Mouse (Mus musculus): Measurements from ENCODE around the gene Olfr213. TPM values are rescaled to one million over a fixed set of nuclear protein-coding genes. Genes with fewer than 3 reads are reported as not detected.

The Olfr213 gene
- polyA plus RNA-seq, 1 experiment from 2014 or later = not detected

Other genes with a start within 250 kb of the Olfr213 start
- 54.6 and 65.9 TPM in 2 replicates for gene March8, start 200.4 kb upstream of the Olfr213 start, polyA plus RNA-seq (2016; fragmentation: Nextera tagmentation; extraction: Ambion mirVana)
- gene Alox5, start 77.3 kb upstream of the Olfr213 start, polyA plus RNA-seq (2016; fragmentation: Nextera tagmentation; extraction: Ambion mirVana) = 0.82 and 0.93 TPM in 2 replicates
- not detected in 2 replicates for gene Olfr211, start 49.4 kb upstream of the Olfr213 start, polyA plus RNA-seq (2016; fragmentation: Nextera tagmentation; extraction: Ambion mirVana)
- gene Olfr212, start 31.9 kb upstream of the Olfr213 start, polyA plus RNA-seq (2016; fragmentation: Nextera tagmentation; extraction: Ambion mirVana) = not detected in 2 replicates
- 0.46 and 0.78 TPM in 2 replicates for gene Gm5580, start 12.7 kb downstream of the Olfr213 start, polyA plus RNA-seq (2016; fragmentation: Nextera tagmentation; extraction: Ambion mirVana)
- gene Olfr214, start 15.8 kb downstream of the Olfr213 start, polyA plus RNA-seq (2016; fragmentation: Nextera tagmentation; extraction: Ambion mirVana) = not detected in 2 replicates
- not detected in 2 replicates for gene Olfr215, start 45.7 kb downstream of the Olfr213 start, polyA plus RNA-seq (2016; fragmentation: Nextera tagmentation; extraction: Ambion mirVana)
- 295 and 296 TPM in 2 replicates for gene Zfp422, start 90.5 kb downstream of the Olfr213 start, polyA plus RNA-seq (2016; fragmentation: Nextera tagmentation; extraction: Ambion mirVana)
- 4.2 and 7.1 TPM in 2 replicates for gene Depp1, start 112.2 kb downstream of the Olfr213 start, polyA plus RNA-seq (2016; fragmentation: Nextera tagmentation; extraction: Ambion mirVana)
- 31.2 and 35.2 TPM in 2 replicates for gene Rassf4, start 135.5 kb downstream of the Olfr213 start, polyA plus RNA-seq (2016; fragmentation: Nextera tagmentation; extraction: Ambion mirVana)
- 0.08 and 0.13 TPM in 2 replicates for gene Tmem72, start 178.5 kb downstream of the Olfr213 start, polyA plus RNA-seq (2016; fragmentation: Nextera tagmentation; extraction: Ambion mirVana)